Mouse (Mus musculus) stomach, postnatal 0 days (tissue): ENCODE data around the gene Bcl2l13. TPM values are rescaled to one million over a fixed set of nuclear protein-coding genes. Genes with fewer than 3 reads are reported as not detected.
A peak's percentile ranks its signal among the peaks of the same experiment; 100 is the strongest.
"Not testable (repeated sequence)": the region's sequence is repeated elsewhere in the genome, so short reads cannot be mapped to it uniquely, and the experiment has no call there.

Source experiments
- ATAC-seq: fragments of 200-750 bp; cut with Nextera tagmentation; 2 replicates; pipeline ENCODE4 v1.8.0; 2017; ENCODE audit not compliant: low FRiP score, low TSS enrichment
- DNase-seq: peaks from one replicate; pipeline ENCODE4 v3.0.0-alpha.2; 2016; ENCODE audit warnings: low spot score
- H3K27ac ChIP-seq: fragments of 300-500 bp; sonication (generic); replicated peaks from 2 replicates; pipeline ENCODE4 v1.5.1; 2014; ENCODE audit warnings: mild to moderate bottlenecking, control low read depth
- H3K27me3 ChIP-seq: fragments of 300-500 bp; sonication (generic); 2 replicates; pipeline ENCODE4 v1.6.1; 2014; ENCODE audit warnings: low read length; ENCODE audit not compliant: control insufficient read depth, insufficient read depth
- H3K36me3 ChIP-seq: fragments of 300-500 bp; sonication (generic); 2 replicates; pipeline ENCODE4 v1.6.1; 2014; ENCODE audit warnings: low read length, mixed read lengths; ENCODE audit not compliant: control insufficient read depth, insufficient read depth
- H3K4me1 ChIP-seq: fragments of 300-500 bp; sonication (generic); replicated peaks from 2 replicates; pipeline ENCODE4 v1.6.1; 2014; ENCODE audit warnings: antibody characterized with exemption; ENCODE audit not compliant: control insufficient read depth, insufficient read depth
- H3K4me2 ChIP-seq: fragments of 300-500 bp; sonication (generic); replicated peaks from 2 replicates; pipeline ENCODE4 v1.6.1; 2014; ENCODE audit warnings: low read depth, mild to moderate bottlenecking, control low read depth, moderate library complexity
- H3K4me3 ChIP-seq: fragments of 300-500 bp; sonication (generic); 2 replicates; pipeline ENCODE4 v1.5.1; 2014; ENCODE audit warnings: low read depth, low read length, control low read depth
- H3K9ac ChIP-seq: fragments of 300-500 bp; sonication (generic); 2 replicates; pipeline ENCODE4 v1.6.1; 2014; ENCODE audit warnings: mild to moderate bottlenecking, low read length, control low read depth, mixed read lengths
- H3K9me3 ChIP-seq: fragments of 300-500 bp; sonication (generic); 2 replicates; pipeline ENCODE4 v1.6.1; 2016; ENCODE audit warnings: low read length; ENCODE audit not compliant: control insufficient read depth
- CTCF ChIP-seq: IDR thresholded peaks from 2 replicates; pipeline ENCODE4 v1.5.1; 2016; ENCODE audit warnings: antibody characterized with exemption, low read depth, mild to moderate bottlenecking, moderate library complexity
- EP300 ChIP-seq: optimal IDR thresholded peaks from 2 replicates; pipeline ENCODE3; 2016; ENCODE audit warnings: antibody characterized with exemption
- WGBS: fragments of 180-500 bp; shearing (Covaris S2); extraction: QIAGEN DNeasy Blood & Tissue Kit; methylation state at CpG from one replicate; pipeline ENCODE4 v1.1.7; 2014; 5-methylcytosine and 5-hydroxymethylcytosine counted together
- polyA plus RNA-seq: library from polyadenylated mRNA; unstranded; fragments of >200 nt; fragmentation: Nextera tagmentation; extraction: Ambion mirVana; gene quantifications from 2 replicates; pipeline ENCODE4 v1.2.1, GENCODE M21; 2015

Bcl2l13 gene
- polyA plus RNA-seq, 1 experiment from 2014 or later, result 18.4 TPM

DNA sequence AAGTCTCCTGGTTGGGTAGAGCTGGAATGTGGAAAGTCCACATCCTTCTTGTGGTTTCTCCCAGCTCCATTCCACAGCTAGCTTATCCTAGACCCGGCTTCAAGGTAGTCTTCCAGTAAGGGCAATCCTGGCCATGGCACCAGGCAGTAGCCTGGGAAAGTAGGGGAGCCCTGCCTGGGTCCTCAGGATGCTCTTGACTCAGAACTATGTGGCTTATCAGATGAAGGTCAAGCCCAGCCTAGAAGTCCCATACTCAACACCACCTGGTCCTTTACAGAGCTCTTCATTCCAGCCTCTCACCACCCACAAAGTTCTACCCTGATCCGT lies 79.6 kb downstream of the Bcl2l13 start:
- Histone ChIP-seq H3K9me3 (no peaks in the 10 kb centered on the region), H3K27ac (0 out of 2 replicates have a peak overlapping the region, but pooled peaks have one; percentile 4), H3K4me1 (no peaks in the 10 kb centered on the region), H3K4me2 (peak overlapping the region; percentile 97; the same call in 1 of the 2 replicates), H3K4me3 (0 out of 2 replicates have a peak overlapping the region, but pooled peaks have one; percentile 58), H3K27me3 (no peaks in the 10 kb centered on the region), H3K36me3 (no peaks in the 10 kb centered on the region), H3K9ac (no peak overlapping the region)
- TF ChIP-seq EP300 (no peak), CTCF (no peak)
- WGBS, result 35% methylated on average over 2 of the region's 2 CpGs
- DNase-seq (no peak), ATAC-seq (peak; percentile 2; the same call in 1 of the 2 replicates)

DNA sequence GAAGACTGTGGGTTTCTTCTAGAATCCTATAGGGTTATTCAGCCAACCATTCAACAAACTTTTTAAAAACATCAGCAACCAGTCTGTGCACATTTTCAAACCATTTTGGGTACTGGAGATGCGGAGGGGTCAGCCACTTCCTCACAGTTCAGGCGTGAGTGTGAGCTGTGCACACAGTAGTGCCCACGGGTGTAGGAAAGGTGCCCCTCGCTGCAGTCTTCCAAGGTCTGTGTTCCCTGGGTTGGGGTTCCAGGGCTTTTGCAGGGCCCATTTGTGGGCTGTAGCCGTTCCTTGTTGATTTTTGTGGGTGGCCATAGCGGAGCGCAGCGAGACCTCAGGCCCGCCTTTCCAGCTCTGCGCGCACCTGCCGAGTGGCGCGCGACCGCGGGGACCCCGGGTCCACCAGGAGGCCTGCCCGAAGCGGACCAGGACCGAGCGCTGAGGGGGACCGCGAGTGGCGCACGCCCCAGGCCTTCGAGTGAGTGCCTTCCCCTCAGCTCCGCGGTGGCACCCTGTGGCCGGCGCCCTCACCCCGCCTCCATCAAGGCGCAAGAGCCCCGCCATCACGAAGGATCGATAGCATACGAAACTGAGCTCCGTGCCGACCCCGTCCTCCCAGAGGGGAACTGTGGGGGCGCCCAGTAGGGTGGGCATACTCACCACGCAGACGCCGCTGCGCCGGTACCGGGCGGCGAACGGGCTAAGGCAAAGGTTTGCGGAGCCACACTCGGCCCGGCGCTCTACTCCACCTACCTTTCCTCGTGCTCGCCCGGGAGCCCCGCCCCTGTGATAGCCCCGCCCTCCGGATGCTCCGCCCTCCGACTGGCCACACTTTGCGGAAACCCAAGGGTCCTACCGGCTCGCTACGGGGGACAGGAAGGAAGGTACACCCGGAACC lies 80.3 kb downstream of the Bcl2l13 start, which contains the start of gene Bid:
TSS of gene Bid (minus strand) at position 780 of the 898 bp plus-strand sequence.
- H3K4me2 ChIP-seq, result peak within 1 kb of the TSS; percentile 97
- WGBS, result 2% methylated on average over 61 of the region's 67 CpGs
- H3K4me1 ChIP-seq, result no peaks in the 10 kb centered on the region
- H3K9ac ChIP-seq, result peak within 1 kb of the TSS; percentile 66
- H3K36me3 ChIP-seq, result no peaks in the 10 kb centered on the region
- H3K9me3 ChIP-seq, result no peaks in the 10 kb centered on the region
- TF ChIP-seq EP300 (no peak), CTCF (no peak)
- H3K27ac ChIP-seq, result 0 out of 2 replicates have a peak within 1 kb of the TSS, but pooled peaks have one; percentile 35
- no peaks in the 10 kb centered on the region for H3K27me3 ChIP-seq
- ATAC-seq, result peak; percentile 91
- peak within 1 kb of the TSS; percentile 58 for H3K4me3 ChIP-seq
- DNase-seq, result peak; percentile 95

DNA sequence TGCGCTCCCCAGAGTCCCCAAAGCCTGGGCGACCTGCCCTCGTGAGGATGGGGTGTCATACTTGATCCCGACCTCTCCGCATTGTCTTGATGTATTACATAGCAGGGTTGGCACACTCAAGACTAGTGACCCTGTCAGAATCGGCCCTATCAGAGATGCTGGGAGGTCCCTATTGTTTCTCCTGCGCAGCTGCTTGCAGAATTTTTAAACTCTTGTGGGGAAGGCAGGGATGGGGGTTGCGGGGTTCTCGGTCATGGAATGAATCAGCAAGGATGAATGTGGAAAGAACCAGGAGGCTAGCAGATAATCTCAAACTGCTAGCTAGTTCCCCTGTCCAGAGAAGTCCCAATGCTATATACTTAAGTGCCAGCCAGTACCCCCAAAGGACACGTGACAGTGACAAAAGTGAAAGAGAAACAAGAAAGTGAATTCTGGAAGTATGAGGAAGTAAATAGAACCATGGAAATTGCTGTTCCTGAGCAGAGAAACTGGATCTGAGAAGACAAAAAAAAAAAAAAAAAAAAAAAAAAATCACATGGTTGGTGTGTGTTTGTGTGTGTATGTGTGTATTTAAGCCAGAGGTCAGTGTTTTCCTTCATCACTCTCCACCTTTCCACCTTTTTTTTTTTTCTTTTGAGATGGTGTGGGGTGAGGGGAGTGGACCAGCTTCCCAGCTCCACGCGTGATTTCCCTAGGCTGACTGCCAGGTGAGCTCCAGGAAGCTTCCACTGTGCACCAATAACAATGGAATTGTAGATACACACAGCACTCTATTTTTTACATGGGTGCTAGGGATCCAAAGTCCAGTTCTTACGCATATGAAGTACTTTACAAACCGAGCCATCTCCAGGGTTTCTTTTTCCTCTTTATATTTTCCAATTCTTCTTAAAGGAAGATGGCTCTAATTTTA lies 81.2 kb downstream of the Bcl2l13 start:
- H3K4me1 ChIP-seq, H3K9me3 ChIP-seq, H3K27me3 ChIP-seq, H3K36me3 ChIP-seq: not testable (repeated sequence)
- Histone ChIP-seq H3K9ac (peak overlapping the region; percentile 66; the same call in 1 of the 2 replicates), H3K4me2 (peak overlapping the region; percentile 97), H3K4me3 (peak overlapping the region; percentile 58), H3K27ac (0 out of 2 replicates have a peak overlapping the region, but pooled peaks have one; percentile 35)
- peak; percentile 41 for ATAC-seq
- 23% methylated on average over 9 of the region's 14 CpGs for WGBS
- DNase-seq, result peak; percentile 53

DNA sequence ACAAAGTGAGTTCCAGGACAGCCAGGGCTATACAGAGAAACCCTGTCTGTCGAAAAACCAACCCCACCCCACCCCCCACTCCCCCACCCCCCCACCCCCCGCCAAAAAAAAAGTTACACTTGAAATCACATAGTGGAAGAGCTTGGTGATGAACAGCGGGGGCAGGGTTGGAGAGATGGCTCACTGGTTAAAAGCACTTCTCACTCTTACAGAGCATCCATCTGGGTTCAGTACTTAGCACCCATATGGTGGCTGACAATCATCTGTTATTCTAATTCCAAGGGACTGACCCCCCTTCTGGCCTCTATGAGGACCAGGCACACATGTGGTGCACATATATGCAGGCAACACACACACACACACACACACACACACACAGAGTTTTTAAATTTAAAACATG lies 82.0 kb downstream of the Bcl2l13 start:
- H3K4me1 ChIP-seq, result no peaks in the 10 kb centered on the region
- H3K4me3 ChIP-seq, result no peak overlapping the region
- H3K4me2 ChIP-seq, result no peak overlapping the region
- H3K36me3 ChIP-seq, result no peaks in the 10 kb centered on the region
- no peak for ATAC-seq
- TF ChIP-seq CTCF (no peak), EP300 (no peak)
- H3K27me3 ChIP-seq, result no peaks in the 10 kb centered on the region
- no peak overlapping the region for H3K27ac ChIP-seq
- no peaks in the 10 kb centered on the region for H3K9me3 ChIP-seq
- 52% methylated on average over 3 of the region's 3 CpGs for WGBS
- no peak overlapping the region for H3K9ac ChIP-seq
- no peak for DNase-seq

DNA sequence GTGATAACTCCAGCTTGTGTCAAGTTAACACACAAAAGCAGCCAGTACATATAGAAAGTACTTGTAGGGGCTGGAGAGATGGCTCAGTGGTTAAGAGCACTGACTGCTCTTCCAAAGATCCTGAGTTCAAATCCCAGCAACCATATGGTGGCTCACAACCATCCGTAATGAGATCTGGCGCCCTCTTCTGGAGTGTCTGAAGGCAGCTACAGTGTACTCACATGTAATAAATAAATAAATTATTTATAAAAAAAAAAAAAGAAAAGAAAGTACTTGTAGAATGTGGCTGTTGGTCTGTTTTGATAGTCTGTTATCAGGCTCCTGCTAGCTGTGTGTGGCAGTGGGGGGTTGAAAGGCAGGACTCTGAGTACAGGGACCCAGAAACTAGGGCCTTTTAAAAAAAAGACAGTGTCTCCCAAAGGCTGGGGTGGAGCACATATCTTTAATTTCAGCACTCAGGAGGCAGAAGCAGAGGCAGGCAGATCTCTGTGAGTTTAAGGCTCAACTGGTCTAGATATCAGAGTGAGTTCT lies 88.8 kb downstream of the Bcl2l13 start:
- not testable (repeated sequence) for H3K9ac ChIP-seq, H3K36me3 ChIP-seq, H3K27me3 ChIP-seq, H3K4me1 ChIP-seq, H3K27ac ChIP-seq, ATAC-seq, H3K4me3 ChIP-seq, H3K4me2 ChIP-seq, H3K9me3 ChIP-seq, DNase-seq
- WGBS, result 70% methylated on average over 2 of the region's 2 CpGs
